Mouse (Mus musculus) kidney, adult 18-20 months (tissue): ENCODE results near the gene Gabarap.
"Not testable (repeated sequence)": the region's sequence is repeated elsewhere in the genome, so short reads cannot be mapped to it uniquely, and the experiment has no call there.

Experiments
- DNase-seq: peaks from one replicate; pipeline ENCODE4 v3.0.0; 2021

Gabarap gene

DNA sequence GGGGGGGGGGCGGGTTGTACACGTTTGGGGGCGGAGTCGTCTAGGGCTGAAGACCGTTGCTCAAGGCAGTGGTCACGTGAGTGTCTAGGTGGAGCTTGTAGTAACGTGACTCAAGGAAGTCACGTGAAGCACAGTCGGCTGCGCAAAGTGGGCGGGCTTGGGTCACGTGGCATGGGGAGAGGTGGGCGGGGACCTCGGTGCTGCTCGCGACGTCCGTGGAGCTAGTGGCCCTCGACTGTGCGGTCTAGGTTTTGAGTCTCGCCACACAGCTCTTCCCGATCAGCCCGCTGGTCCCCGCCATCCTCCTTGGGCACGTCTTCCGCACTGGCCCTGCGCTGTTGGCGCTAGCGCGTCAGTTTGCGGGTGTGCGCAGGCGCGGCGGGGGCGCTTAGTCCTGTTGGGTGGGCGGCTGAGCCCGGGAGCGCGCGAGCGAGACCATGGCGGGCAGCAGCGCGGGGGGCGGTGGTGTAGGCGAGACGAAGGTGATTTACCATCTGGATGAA is 9.5 kb downstream of the Gabarap start, which contains the start of gene Dvl2:
Gene Dvl2, plus strand, starts transcription at position 200 of the 503 bp plus-strand sequence.
- peak; percentile 89 for DNase-seq

DNA sequence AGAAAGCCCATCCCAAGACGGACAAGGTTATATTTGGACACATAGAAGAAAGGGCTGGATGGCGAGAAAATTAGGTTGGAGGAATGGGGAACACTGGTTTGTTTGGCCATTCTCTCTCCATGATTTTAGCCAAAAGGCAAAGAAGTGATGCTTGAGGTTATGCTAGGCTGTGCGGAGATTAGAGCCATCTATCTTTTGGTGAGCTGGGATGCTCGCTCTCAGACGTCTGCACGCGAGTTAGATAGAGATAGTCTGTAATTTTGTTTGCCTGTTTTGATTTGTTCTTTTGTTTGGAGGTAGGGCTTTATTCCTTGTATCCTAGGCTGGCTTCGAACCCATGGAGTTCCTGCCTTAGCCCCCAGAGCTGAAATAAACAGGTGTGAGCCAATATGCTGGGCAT is 10.2 kb downstream of the Gabarap start:
- no peak for DNase-seq

DNA sequence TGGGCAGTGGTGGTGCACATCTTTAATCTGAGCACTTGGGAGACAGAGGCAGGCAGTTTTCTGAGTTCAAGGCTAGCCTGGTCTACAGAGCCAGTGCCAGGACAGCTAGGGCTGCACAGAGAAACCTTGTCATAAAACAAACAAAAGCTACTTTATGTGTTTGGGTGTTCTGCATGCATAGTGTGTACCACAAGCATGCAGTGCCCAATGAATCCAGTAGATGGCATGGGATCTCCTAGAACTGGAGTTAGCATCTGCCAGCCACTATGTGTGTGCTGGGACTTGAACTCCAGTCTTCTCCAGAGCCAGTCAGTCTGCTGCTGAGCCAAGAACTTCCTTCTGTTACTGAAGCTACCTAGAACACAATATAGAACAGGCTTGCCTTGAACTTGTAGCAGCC is 10.9 kb downstream of the Gabarap start:
- no peak for DNase-seq

DNA sequence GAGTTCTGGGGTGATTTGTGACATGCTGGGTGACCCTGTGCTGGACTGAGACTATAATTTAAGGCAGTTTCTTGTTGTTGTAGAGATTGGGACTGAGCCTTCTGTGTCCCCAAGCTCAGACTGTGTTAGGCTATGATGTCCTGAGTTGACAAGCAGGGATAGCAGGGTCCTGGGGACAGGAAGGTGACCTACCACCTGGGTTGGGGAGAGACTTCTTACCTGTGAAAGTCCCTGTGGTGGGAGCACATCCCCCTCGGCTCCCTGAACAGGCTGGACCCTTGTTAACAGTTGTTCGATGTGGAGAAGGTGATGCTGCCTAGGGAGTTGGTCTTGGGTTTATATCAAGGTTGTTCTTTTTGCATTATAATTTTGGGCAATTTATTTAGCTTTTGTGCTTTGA is 11.5 kb downstream of the Gabarap start:
- DNase-seq: no peak

DNA sequence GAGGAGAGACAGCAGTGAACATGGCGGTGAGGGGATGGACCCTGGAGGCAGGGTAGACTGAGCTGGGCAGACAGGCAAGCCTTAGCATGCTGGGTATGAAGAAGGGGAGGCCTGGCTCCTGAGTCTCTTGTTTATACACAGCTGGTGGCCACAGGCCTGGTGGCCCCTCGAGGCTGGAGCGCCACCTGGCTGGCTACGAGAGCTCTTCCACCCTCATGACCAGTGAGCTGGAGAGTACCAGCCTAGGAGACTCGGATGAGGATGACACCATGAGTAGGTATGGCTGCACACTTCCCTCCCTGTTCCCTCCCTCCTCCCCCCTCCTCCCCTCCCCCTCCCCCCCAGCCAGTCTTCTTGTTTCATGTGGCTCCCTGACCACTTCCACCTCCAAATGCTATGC is 14.6 kb downstream of the Gabarap start:
- DNase-seq: no peak

DNA sequence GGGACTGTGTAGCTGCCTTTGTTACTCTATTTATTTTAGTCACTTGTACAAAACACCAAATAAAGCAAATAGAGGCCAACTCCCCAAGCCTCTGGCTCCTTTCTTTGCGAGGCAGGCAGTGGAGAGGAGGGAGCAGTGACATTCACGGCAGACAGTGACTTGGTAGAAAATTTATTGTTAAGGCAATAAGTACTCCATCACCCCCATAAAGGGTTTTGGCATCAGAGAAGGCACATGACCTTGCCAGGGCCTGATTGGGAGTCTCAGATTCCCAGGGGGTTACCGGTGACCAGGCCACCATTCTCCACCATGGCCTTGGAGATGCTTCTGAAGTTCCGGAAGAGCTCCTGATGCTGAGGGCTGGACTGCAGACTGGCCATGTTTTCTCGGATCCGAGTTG is 19.1 kb downstream of the Gabarap start:
- no peak for DNase-seq

DNA sequence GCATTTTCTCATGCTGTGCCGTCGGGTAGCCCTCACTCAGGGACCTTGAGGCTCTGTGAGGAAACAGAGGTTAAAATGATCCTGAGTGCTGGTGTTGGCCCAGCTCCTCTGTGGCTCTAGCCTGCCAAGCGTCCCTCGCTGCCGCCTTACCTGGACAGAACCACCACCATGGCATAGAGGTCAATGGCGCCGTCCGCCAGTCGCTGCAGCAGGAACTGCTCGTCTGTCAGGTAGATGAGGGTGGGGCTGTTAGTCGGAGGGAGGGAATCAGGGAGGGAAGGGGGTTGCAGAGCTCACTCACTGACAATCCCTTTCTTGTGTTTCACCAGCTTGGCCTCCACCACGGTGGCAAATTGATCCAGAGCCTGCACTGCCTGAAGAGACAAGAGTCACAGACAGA is 19.6 kb downstream of the Gabarap start:
- no peak for DNase-seq

DNA sequence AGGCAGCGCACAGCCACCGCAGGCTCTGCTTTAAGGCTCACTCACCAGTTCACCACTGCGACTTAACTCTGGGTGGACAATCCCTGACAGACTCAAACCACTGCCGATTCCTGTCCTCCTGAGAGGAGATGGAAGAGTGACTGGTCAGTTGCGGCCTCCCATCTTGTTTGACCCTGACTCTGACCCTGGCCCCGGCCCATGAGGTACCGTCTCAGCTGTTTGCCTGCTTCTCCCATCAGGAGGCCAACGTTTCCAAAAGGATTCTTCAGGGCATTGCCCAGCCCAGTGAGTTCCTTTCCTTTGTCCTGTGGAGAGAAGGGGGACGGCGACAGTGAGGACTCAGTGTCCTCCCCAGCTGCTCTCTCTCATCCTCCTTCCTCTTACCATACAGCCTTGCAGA is 20.0 kb downstream of the Gabarap start:
- no peak for DNase-seq

DNA sequence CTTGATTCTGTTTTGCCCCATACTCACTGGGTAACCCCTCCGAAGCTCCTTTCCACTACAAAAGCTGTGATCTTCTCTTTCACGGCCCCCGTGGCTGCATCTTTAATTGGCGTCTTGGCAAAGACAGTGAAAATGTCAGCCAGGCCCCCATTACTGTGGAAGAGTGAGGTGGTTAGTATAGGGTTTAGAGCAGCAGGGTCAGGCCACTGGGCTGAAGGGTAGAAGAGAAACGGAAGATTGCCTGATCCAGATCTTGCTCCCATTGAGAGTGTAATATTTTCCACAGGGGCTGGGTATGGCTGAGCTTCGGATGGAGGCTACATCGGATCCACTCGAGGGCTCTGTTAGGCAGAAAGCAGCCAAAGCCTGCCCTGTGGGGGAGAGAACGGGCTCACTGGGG is 22.0 kb downstream of the Gabarap start:
- DNase-seq: no peak

DNA sequence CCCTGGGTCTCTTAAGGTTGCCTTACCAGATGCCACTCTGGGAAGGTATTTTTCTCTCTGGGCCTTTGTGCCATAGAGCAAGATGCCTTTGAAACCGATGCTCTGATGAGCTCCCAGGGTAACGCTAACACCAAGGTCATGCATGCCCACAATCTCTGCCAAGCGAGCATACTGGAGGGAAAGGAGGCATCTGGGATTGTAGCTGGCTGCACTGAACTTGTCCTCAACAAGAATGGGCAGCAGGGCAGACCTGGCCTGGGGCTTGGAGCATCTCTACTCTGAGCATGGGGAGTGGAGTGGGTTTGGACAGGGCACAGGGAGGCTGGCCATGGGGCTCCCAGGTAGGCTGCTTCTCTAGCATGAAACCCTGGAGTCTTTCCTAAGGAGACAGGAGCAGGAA is 22.5 kb downstream of the Gabarap start:
- DNase-seq: no peak

DNA sequence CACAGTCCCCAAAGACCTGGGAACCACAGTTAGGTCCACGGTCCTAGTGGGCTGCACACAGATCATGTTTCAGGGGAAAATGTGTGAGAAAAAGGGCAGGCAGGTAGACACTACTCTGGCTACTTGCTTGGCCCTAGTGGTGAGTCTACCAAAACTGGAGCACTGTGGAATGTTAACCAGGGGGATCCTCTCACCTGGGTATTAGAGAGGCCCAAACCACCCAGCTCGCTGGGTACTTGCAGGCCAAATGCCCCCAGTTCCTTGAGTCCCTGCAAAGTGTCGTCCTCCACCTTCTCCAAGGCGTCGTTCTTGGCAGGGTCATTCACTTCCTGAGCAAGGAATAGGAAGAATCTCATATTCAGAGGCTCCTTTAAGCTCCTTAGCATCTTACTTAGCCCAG is 23.1 kb downstream of the Gabarap start:
- no peak for DNase-seq

DNA sequence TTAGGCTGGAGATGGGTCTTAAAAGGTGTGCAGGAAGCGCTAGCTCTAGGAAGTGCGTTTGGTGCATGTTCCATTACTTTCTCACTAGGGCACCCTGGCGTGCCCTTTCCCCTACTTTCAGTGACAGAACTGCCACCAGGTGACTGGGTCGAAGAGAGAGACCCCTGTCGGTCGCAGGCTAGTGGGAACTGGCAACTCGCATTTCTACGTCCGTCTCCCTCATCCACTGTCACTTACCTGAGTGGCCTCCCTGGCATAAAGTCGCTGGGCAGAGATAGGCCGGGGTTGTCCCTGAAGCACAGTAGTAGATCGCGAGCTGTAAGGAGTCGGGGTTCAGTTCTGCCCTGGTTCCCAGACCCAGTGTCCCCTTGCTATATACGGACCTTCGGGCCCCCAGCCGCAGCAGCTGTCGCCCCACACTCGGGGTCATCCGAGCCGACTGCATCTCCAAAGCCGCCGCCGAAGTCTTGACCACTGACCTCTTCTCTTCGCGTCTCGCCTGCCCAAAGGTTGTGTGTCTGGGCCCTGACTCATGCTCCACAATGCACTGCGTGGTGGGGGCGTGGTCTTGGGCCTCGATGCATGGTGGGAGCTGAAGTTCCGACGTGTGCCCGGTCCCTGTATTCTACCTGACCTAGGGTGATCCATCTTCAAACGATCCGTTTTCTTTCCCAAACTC is 24.1 kb downstream of the Gabarap start, which contains the start of gene Acadvl:
Gene Acadvl, minus strand, starts transcription at position 532 of the 679 bp plus-strand sequence.
- peak; percentile 92 for DNase-seq

DNA sequence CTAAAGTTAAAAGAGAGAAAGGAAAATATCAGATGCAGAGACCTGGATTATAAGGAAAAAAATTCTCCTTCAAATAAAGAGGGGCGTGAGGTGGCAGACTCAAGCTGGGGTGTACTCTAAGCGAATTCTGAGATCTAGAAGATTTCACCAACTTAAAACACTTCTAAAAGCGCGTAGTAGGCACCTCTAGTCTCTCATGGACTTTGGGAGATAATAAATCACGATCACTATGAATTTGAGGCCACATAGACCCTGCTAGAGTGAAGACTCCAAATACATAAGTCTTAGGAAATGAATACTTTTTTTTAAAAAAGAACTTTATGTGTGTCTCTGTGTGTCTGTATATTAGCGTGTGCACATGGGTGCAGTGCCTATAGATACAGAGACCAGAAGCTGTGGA is 24.7 kb downstream of the Gabarap start:
- no peak for DNase-seq

DNA sequence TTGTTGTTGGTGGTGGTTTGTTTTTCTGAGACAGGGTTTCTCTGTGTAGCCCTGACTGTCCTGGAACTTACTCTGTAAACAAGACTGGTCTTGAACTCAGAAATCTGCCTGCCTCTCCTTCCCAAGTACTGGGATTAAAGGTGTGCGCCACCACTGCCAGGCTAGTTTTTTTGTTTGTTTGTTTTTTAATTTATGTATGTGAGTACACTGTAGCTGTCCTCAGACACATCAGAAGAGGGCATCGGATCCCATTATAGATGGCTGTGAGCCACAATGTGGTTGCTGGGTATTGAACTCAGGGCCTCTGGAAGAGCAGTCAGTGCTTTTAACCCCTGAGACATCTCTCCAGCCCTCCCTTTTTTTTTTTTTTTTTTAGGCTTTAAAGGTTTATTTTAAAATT is 25.2 kb downstream of the Gabarap start:
- DNase-seq: not testable (repeated sequence)

DNA sequence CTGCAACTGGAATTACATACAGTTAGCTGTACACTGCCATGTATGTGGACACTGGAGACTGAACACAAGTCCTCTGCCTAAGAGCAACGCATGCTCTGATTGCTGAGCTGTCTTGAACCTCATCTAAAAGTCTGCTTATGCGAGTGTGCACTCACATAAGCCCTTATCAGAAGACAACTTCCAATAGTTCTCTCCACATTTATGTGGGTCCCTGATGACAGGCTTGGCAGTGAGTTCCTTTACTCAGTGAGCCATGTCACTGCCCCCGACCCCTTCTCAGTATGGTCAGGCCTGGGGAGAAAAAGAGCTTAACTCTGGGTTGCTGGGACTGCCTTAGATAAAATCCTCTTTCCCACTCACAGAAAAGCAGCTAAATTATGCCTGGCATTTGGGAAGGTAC is 25.7 kb downstream of the Gabarap start, which contains the start of gene Dlg4:
Gene Dlg4, plus strand, starts transcription at position 274 of the 400 bp plus-strand sequence.
- no peak for DNase-seq

DNA sequence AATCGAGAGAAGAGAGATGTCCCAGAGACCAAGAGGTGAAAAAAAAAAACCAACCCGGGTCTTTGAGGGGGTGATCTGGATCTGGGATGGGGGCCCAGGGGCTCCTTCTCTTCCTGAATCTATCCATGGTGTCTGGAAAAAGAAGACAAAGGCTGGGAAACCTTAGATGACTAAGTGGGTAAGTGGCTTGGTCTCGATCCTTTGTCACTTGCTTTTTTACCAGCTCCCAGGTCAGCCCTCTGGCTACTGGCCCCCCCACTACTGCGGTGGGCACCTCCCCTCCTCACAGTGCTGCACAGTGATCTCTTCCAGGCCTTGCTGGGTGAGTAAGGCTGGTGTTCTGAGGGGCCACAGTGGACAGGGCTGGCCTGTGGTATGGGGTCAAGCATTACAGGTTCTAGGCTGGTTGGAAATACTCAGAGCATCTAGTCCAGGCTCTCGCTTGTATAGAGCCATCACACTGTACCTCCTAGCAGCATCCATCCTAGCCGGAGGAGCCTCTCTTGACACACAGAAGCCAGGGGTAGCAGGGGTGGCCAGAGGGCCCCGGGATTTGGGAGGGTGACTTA is 26.3 kb downstream of the Gabarap start:
- no peak for DNase-seq

DNA sequence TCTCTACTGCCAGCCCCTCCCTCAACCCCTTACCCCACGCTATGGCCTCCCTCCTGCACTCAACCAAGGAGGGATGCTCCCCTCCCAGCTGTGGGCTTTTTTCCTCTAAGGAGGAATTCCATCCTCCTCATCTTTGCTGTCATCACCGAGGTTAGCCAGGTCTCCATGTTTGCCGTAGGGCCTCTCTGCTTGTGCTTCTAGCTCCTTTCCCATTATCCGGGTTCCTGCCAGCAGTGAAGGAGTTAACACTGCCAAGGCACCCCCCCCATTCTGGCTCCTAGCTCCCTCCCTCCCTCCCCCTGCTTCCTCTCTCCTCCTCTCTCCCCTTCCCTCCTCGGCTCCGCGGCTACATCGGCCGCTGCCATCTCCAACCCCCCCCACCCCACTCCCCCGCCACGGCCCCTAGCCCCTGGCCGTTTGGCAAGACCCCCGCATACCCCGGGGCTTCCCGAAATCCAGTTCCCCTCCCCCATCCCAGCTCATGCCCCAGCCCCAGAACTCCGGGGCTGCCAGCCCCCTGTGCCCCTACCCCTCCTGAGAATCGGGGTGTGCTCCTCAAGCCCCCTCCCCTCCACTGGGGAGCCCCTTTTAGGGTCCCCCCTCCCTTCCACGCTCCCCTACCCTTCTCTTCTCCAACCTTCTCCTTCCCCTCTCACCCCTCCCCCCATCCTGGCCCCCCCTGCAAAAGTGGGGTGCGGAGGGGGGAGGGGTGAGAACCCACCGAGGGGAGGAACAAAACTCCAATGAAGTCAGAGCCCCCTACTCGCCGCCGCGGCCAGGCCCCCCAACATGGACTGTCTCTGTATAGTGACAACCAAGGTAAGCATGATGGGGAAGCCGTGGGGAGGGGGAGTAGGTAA is 27.4 kb downstream of the Gabarap start:
- DNase-seq: no peak

DNA sequence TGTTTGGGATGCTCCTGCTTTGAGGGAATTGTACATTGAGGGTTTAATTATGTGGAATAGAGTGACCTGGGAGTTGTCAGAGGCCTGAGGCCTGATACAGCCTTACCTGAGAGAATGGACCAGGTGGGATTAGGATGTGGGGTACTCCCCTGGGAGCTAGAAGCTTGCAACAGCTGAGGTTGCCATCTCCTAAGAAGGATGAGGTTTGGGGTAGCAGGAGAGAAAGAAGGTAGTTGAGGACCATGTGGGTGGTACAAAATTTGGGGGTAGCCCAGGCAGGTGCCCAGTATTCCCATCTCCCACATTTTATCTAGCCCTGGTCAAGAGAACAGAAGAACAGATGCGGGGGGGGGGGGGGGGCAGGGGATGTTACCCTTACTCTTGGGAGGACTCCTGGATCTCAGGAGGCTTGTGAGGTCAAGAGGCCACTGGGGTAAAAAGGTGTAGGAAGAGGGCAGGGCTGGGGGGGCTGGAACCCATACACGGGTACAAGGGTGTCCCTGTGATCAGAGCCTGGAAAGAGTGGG is 28.6 kb downstream of the Gabarap start:
- DNase-seq: no peak

DNA sequence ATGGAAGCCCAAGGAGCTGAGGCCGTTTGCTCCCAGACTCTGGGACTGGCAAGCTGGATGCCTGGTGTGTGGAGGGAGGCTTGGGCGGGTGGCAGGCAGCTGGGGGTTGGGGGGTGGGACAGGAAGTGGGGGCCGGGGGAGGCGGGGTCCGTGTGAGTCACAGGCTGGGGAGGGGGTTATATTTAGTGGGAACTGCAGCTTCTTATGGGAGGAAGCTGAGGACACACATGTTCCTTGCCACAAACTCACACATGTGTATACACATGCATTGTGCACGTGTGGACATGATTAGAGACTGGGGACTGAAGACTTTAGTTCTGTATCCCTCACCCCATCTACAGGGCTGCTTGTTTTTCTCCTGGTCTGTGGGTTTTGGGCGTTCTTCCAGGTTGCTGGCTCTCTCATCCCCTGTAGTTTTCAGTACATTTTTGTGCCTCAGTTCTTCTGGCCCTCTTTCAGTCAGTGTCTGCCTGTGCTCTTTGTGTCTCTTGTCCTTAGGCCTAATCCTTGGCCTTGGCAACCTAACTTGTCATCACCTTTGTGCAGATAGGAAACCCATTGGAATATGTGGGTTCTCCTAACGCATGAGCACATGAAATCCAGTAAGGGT is 29.2 kb downstream of the Gabarap start:
- DNase-seq: no peak

DNA sequence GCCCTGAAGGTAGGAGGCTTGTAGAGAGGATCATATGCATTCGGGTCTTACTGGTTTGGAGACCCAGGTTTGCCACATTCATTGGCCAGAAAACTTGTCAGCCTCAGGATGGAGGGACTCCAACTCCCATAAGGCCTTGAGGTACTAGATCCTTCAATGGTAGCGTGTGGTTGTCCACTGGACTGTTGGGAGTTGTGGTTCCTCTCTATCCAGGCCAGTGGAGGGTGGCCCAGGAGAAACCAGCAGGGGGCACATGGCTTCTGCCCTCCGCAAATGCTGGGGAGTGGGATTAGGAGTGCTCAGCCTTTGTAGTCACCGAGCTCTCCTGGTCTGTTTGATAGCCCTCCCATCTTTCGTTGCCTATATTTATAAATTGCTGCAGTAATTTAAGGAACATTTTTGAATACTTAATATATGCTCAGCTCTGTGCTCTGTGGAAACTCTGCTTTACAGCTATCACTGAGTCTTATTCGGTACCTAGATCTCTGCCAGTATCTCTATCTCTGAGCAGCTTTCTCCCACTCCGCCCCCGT is 29.9 kb downstream of the Gabarap start:
- peak; percentile 75 for DNase-seq

DNA sequence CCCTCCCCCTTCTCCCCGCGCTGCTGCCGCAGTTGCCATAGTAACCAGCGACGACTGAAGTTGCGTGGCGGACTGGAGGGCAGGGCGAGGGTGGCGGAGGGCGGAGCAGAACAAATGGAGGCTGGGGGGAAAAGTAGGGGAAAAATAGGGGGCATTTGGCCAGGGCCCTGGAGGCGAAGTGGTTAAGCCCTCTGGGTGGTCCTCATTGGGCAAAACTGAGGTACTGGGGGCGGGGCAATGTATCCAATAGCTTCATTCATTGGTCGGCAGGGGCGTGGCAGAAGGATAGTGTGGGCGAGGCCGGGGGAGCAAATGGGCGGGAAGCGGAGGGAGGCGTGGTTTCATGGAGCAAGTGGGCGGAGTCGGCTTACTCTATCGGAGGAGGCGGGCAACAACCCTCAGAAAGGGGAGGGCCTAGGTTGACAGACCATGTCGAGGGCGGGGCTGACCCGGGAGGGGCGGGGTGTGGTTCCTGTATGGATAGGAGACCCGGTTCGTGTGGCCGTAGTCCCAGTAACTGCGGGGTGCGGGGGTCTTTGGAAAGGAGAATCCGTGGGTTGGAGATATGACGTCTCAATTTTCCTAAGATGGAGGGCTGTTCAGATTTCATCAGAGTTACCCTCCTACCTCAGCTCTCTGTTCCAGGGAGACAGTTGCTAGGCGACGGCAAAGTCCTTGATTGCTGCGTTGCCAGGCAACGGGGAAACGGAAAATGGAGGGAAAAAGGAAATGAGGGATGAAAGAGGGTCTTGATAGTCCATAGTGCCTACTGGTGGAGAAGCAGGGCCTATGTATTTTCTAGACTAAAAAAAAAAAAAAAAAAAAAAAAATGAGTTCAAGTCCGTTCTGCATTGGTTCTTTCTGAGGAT is 30.6 kb downstream of the Gabarap start:
- peak; percentile 96 for DNase-seq
